Mouse (Mus musculus): Measurements from ENCODE around the gene Ppox. TPM values are rescaled to one million over a fixed set of nuclear protein-coding genes. Genes with fewer than 3 reads are reported as not detected.

Ppox gene
- polyA plus RNA-seq, 1 experiment from 2014 or later = 44.4 TPM

Other genes with a start within 250 kb of the Ppox start
- gene Fcgr3, start 216.3 kb downstream of the Ppox start, polyA plus RNA-seq (2015; fragmentation: Nextera tagmentation; extraction: Ambion mirVana) = 6.8 and 9.0 TPM in 2 replicates
- gene Cfap126, start 167.3 kb downstream of the Ppox start, polyA plus RNA-seq (2015; fragmentation: Nextera tagmentation; extraction: Ambion mirVana) = 7.8 and 9.2 TPM in 2 replicates
- 284 and 311 TPM in 2 replicates for gene Sdhc, start 130.6 kb downstream of the Ppox start, polyA plus RNA-seq (2015; fragmentation: Nextera tagmentation; extraction: Ambion mirVana)
- gene Mpz, start 130.5 kb downstream of the Ppox start, polyA plus RNA-seq (2015; fragmentation: Nextera tagmentation; extraction: Ambion mirVana) = 0.20 and 0.63 TPM in 2 replicates
- 15.1 and 20.7 TPM in 2 replicates for gene Pcp4l1, start 84.9 kb downstream of the Ppox start, polyA plus RNA-seq (2015; fragmentation: Nextera tagmentation; extraction: Ambion mirVana)
- 0.38 and 0.47 TPM in 2 replicates for gene Nr1i3, start 67.2 kb downstream of the Ppox start, polyA plus RNA-seq (2015; fragmentation: Nextera tagmentation; extraction: Ambion mirVana)
- gene Tomm40l, start 58.7 kb downstream of the Ppox start, polyA plus RNA-seq (2015; fragmentation: Nextera tagmentation; extraction: Ambion mirVana) = 46.8 and 58.3 TPM in 2 replicates
- 2.1 and 3.1 TPM in 2 replicates for gene Apoa2, start 56.1 kb downstream of the Ppox start, polyA plus RNA-seq (2015; fragmentation: Nextera tagmentation; extraction: Ambion mirVana)
- 15.9 and 19.3 TPM in 2 replicates for gene Fcer1g, start 46.8 kb downstream of the Ppox start, polyA plus RNA-seq (2015; fragmentation: Nextera tagmentation; extraction: Ambion mirVana)
- gene Adamts4, start 30.8 kb downstream of the Ppox start, polyA plus RNA-seq (2015; fragmentation: Nextera tagmentation; extraction: Ambion mirVana) = 8.7 and 9.1 TPM in 2 replicates
- gene Ndufs2, start 29.8 kb downstream of the Ppox start, polyA plus RNA-seq (2015; fragmentation: Nextera tagmentation; extraction: Ambion mirVana) = 218 and 225 TPM in 2 replicates
- 113 and 115 TPM in 2 replicates for gene B4galt3, start 10.9 kb downstream of the Ppox start, polyA plus RNA-seq (2015; fragmentation: Nextera tagmentation; extraction: Ambion mirVana)
- 105 and 112 TPM in 2 replicates for gene Usp21, start 6.8 kb upstream of the Ppox start, polyA plus RNA-seq (2015; fragmentation: Nextera tagmentation; extraction: Ambion mirVana)
- gene Ufc1, start 13.8 kb upstream of the Ppox start, polyA plus RNA-seq (2015; fragmentation: Nextera tagmentation; extraction: Ambion mirVana) = 105 and 116 TPM in 2 replicates
- 53.6 and 55.2 TPM in 2 replicates for gene Dedd, start 48.0 kb upstream of the Ppox start, polyA plus RNA-seq (2015; fragmentation: Nextera tagmentation; extraction: Ambion mirVana)
- 53.8 and 56.9 TPM in 2 replicates for gene Nit1, start 64.5 kb upstream of the Ppox start, polyA plus RNA-seq (2015; fragmentation: Nextera tagmentation; extraction: Ambion mirVana)
- 146 and 166 TPM in 2 replicates for gene Pfdn2, start 64.5 kb upstream of the Ppox start, polyA plus RNA-seq (2015; fragmentation: Nextera tagmentation; extraction: Ambion mirVana)
- gene Klhdc9, start 79.6 kb upstream of the Ppox start, polyA plus RNA-seq (2015; fragmentation: Nextera tagmentation; extraction: Ambion mirVana) = 4.3 and 4.6 TPM in 2 replicates
- gene Nectin4, start 88.9 kb upstream of the Ppox start, polyA plus RNA-seq (2015; fragmentation: Nextera tagmentation; extraction: Ambion mirVana) = 3.6 and 3.9 TPM in 2 replicates
- 0.45 and 0.59 TPM in 2 replicates for gene Arhgap30, start 107.8 kb upstream of the Ppox start, polyA plus RNA-seq (2015; fragmentation: Nextera tagmentation; extraction: Ambion mirVana)
- gene Usf1, start 130.1 kb upstream of the Ppox start, polyA plus RNA-seq (2015; fragmentation: Nextera tagmentation; extraction: Ambion mirVana) = 197 and 201 TPM in 2 replicates
- gene Tstd1, start 137.7 kb upstream of the Ppox start, polyA plus RNA-seq (2015; fragmentation: Nextera tagmentation; extraction: Ambion mirVana) = 6.2 and 7.6 TPM in 2 replicates
- 10.4 and 10.5 TPM in 2 replicates for gene F11r, start 156.3 kb upstream of the Ppox start, polyA plus RNA-seq (2015; fragmentation: Nextera tagmentation; extraction: Ambion mirVana)
- gene Alyref2, start 222.3 kb upstream of the Ppox start, polyA plus RNA-seq (2015; fragmentation: Nextera tagmentation; extraction: Ambion mirVana) = 34.8 and 35.9 TPM in 2 replicates

All from midbrain, embryonic 16.5 days (tissue).